Mouse (Mus musculus): ENCODE data around the gene Pzp.
A peak's percentile ranks its signal among the peaks of the same experiment; 100 is the strongest.

DNA sequence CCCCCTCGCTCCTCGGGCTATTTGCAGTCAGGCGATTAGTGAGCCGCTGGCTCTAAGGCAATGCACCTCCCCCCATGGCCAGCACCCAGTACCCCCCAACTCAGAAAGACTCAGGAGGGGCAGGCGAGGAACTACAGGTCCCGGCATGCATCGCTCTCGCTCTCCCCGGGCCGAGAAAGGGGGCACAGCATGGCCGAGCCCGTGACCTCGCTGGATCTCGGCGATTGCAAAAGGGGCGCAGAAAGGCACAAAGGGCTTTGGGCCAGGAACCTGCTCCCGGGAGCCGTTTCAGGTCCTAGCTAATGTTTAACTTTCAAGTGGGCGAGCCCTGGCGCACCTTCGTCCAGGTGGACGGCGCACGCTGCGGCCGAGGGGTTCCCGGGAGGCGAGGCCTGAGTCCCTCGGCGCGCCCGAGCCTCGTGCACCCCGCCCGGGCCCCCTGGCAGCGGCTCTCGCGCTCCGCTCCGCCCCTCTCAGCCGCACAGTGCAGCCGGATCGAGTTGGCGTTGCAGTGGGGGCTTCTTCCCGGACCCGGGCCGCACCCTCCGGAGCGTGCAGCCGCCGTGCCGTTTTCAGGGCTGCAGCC is 88.7 kb downstream of the Pzp start:
- TF ChIP-seq POLR2A (IDR thresholded peaks at IDR 0.05; ENCODE audit: extremely low read depth, insufficient read depth, low read length) (0 out of 2 replicates have a peak, but pooled peaks have one; percentile 19), CTCF (IDR thresholded peaks at IDR 0.05; ENCODE audit: low read depth, low read length) (no peak)

Data from liver, adult 2 months (tissue).